Mouse (Mus musculus) MN1 (cell line): ENCODE measurements around the gene Foxn3.
A peak's percentile ranks its signal among the peaks of the same experiment; 100 is the strongest.

Source experiments
- DNase-seq: peaks from one replicate; pipeline ENCODE4 v3.0.0-alpha.2; 2016; ENCODE audit warnings: low spot score

Foxn3 gene

GRCm38 (mm10) chr12:99352583-99352982, 210.8 kb downstream of the Foxn3 start:
- DNase-seq, result no peak

- peak; percentile 35 for DNase-seq
These were observed 211.2 kb downstream of the Foxn3 start for GRCm38 (mm10) chr12:99352136-99352535.

GRCm38 (mm10) chr12:99351731-99352130, 211.7 kb downstream of the Foxn3 start:
- DNase-seq, result peak; percentile 63

- DNase-seq, result no peak
These were observed 213.8 kb downstream of the Foxn3 start for GRCm38 (mm10) chr12:99349650-99349997.

- DNase-seq, result no peak
These were observed 214.3 kb downstream of the Foxn3 start for GRCm38 (mm10) chr12:99348940-99349649.

- DNase-seq, result no peak
These were observed 215.9 kb downstream of the Foxn3 start for GRCm38 (mm10) chr12:99347512-99347911.

GRCm38 (mm10) chr12:99346982-99347381, 216.4 kb downstream of the Foxn3 start:
- no peak for DNase-seq

- DNase-seq, result no peak
These were observed 218.1 kb downstream of the Foxn3 start for GRCm38 (mm10) chr12:99345323-99345722.

GRCm38 (mm10) chr12:99343378-99343777, 220.0 kb downstream of the Foxn3 start:
- DNase-seq, result no peak

GRCm38 (mm10) chr12:99342160-99342559, 221.2 kb downstream of the Foxn3 start:
- DNase-seq, result no peak

- no peak for DNase-seq
These were observed 221.6 kb downstream of the Foxn3 start for GRCm38 (mm10) chr12:99341751-99342150.

GRCm38 (mm10) chr12:99340418-99341182, 222.8 kb downstream of the Foxn3 start:
- DNase-seq, result peak; percentile 20

GRCm38 (mm10) chr12:99339640-99340325, 223.6 kb downstream of the Foxn3 start:
- peak; percentile 49 for DNase-seq

GRCm38 (mm10) chr12:99338754-99339153, 224.6 kb downstream of the Foxn3 start:
- peak; percentile 30 for DNase-seq

GRCm38 (mm10) chr12:99337171-99337435, 226.3 kb downstream of the Foxn3 start:
- DNase-seq, result no peak

- DNase-seq, result no peak
These were observed 226.8 kb downstream of the Foxn3 start for GRCm38 (mm10) chr12:99336349-99337170.

- DNase-seq, result no peak
These were observed 227.8 kb downstream of the Foxn3 start for GRCm38 (mm10) chr12:99335628-99336027.

GRCm38 (mm10) chr12:99334026-99334425, 229.4 kb downstream of the Foxn3 start:
- no peak for DNase-seq

GRCm38 (mm10) chr12:99333304-99333968, 229.9 kb downstream of the Foxn3 start:
- no peak for DNase-seq

- no peak for DNase-seq
These were observed 231.1 kb downstream of the Foxn3 start for GRCm38 (mm10) chr12:99332144-99332807.

GRCm38 (mm10) chr12:99331341-99331947, 231.9 kb downstream of the Foxn3 start:
- DNase-seq, result no peak
